Mouse (Mus musculus): ENCODE measurements around the gene Pklr.

GRCm38 (mm10) chr3:89147979-89148311 lies 12.0 kb downstream of the Pklr start:
- TF ChIP-seq EP300 (optimal IDR thresholded peaks at IDR 0.05) (no peak), CTCF (IDR thresholded peaks at IDR 0.05; ENCODE audit: low read depth) (no peak)

All from stomach, postnatal 0 days (tissue).